Mouse (Mus musculus) heart, embryonic 12.5 days (tissue): ENCODE measurements around the gene Scml4. TPM values are rescaled to one million over a fixed set of nuclear protein-coding genes. Genes with fewer than 3 reads are reported as not detected.
A peak's percentile ranks its signal among the peaks of the same experiment; 100 is the strongest.

Experiments used
- ATAC-seq: fragments of 200-750 bp; cut with Nextera tagmentation; 2 replicates; pipeline ENCODE4 v1.8.0; 2017; ENCODE audit warnings: moderate TSS enrichment, moderate library complexity; ENCODE audit not compliant: insufficient number of reproducible peaks, low FRiP score
- H3K27ac ChIP-seq: fragments of 300-500 bp; sonication (generic); 2 replicates; pipeline ENCODE4 v1.5.1; 2016; ENCODE audit warnings: mild to moderate bottlenecking, moderate library complexity; ENCODE audit not compliant: poor library complexity, severe bottlenecking
- H3K27me3 ChIP-seq: fragments of 300-500 bp; sonication (generic); replicated peaks from 2 replicates; pipeline ENCODE4 v1.6.1; 2016; ENCODE audit warnings: mild to moderate bottlenecking, moderate library complexity
- H3K36me3 ChIP-seq: fragments of 300-500 bp; sonication (generic); 2 replicates; pipeline ENCODE4 v1.6.1; 2016; ENCODE audit warnings: mild to moderate bottlenecking, moderate library complexity
- H3K4me1 ChIP-seq: fragments of 300-500 bp; sonication (generic); replicated peaks from 2 replicates; pipeline ENCODE4 v1.6.1; 2016; ENCODE audit warnings: mild to moderate bottlenecking
- H3K4me2 ChIP-seq: fragments of 300-500 bp; sonication (generic); 2 replicates; pipeline ENCODE4 v1.6.1; 2016; ENCODE audit warnings: mild to moderate bottlenecking, moderate library complexity
- H3K4me3 ChIP-seq: fragments of 300-500 bp; sonication (generic); 2 replicates; pipeline ENCODE4 v1.5.1; 2016; ENCODE audit warnings: mild to moderate bottlenecking
- H3K9ac ChIP-seq: fragments of 300-500 bp; sonication (generic); 2 replicates; pipeline ENCODE4 v1.6.1; 2016; ENCODE audit warnings: mild to moderate bottlenecking, moderate library complexity
- H3K9me3 ChIP-seq: fragments of 300-500 bp; sonication (generic); replicated peaks from 2 replicates; pipeline ENCODE4 v1.6.1; 2016; ENCODE audit warnings: mild to moderate bottlenecking, moderate library complexity
- WGBS: fragments of 180-500 bp; shearing (Covaris S2); methylation state at CpG from one replicate; pipeline ENCODE4 v1.1.7; 2016; 5-methylcytosine and 5-hydroxymethylcytosine counted together
- polyA plus RNA-seq: library from polyadenylated mRNA; unstranded; fragments of >200 nt; fragmentation: Nextera tagmentation; extraction: Ambion mirVana; gene quantifications from 2 replicates; pipeline ENCODE4 v1.2.1, GENCODE M21; 2016

Scml4 gene
- polyA plus RNA-seq, result 1.0 and 1.8 TPM in 2 replicates

DNA sequence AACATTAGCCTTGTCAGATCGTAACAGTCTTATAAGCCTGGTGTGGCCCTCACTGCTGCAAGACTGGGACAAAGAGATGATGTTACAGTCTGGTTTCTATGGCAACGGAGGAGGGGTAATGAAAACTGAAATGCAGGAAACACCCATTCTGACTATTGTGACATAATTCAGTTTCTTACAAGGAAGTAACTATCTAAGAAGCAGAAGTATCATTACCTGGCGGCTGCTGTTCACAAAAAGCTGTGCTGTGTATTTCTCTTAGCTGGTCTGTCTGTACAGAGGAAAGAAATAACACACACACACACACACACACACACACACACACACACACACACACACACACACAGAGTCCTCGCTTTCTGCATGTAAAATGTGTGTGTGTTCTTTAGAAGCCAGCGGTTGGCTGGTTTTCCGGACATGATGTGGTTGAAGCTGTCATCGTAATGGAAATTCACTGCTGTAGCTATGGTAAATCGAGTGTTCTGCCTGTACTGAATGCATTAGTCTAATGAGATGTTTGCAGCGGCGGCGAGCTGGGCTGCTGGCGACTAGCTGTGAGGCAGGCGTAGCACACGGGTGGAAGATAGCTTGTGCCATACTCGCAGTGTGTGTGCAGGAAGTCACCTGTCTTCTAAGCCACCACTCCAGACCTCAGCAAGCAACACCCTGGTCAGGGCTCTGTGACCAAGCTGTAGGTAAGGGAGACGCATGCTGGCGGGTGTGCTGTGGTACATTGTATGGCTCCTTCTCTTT, at the start of gene Scml4:
Scml4 (plus strand) TSS at position 212 of the 753 bp plus-strand sequence.
- Histone ChIP-seq H3K9ac (no peak within 1 kb of the TSS), H3K4me2 (peak within 1 kb of the TSS; percentile 19; the same call in 1 of the 2 replicates), H3K27me3 (no peaks in the 10 kb centered on the region), H3K4me3 (no peak within 1 kb of the TSS), H3K9me3 (peaks cover 8% of the 10 kb centered on the region; the same call in 1 of the 2 replicates), H3K4me1 (peaks cover 17% of the 10 kb centered on the region), H3K36me3 (no peaks in the 10 kb centered on the region), H3K27ac (no peak within 1 kb of the TSS)
- 63% methylated on average over 17 of the region's 17 CpGs for WGBS
- ATAC-seq, result no peak

DNA sequence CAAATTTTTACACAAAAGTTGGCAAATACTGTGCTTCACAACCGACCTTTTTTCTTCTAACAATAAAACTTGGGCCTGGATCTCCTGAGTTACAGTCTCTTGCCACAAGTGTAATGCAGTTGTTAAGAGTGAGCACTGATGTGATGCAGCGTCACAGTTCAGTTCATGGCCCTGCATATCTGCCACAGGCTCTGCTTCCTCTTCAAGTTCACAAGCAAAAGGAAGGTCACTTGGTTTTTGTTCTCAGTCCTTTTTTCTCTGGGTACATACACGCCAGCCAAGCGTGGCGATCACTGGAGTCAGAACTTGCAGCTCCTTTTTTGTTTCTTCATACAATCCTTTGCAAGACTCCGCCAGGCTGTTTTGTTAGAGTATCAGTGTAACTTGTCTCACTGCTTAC, 34.2 kb upstream of the Scml4 start:
- Histone ChIP-seq H3K27ac (no peak overlapping the region), H3K4me2 (no peak overlapping the region), H3K9me3 (no peaks in the 10 kb centered on the region), H3K4me3 (no peak overlapping the region), H3K27me3 (no peaks in the 10 kb centered on the region), H3K36me3 (peaks cover 57% of the 10 kb centered on the region), H3K9ac (no peak overlapping the region), H3K4me1 (no peaks in the 10 kb centered on the region)
- ATAC-seq, result no peak
- 84% methylated on average over 6 of the region's 6 CpGs for WGBS

DNA sequence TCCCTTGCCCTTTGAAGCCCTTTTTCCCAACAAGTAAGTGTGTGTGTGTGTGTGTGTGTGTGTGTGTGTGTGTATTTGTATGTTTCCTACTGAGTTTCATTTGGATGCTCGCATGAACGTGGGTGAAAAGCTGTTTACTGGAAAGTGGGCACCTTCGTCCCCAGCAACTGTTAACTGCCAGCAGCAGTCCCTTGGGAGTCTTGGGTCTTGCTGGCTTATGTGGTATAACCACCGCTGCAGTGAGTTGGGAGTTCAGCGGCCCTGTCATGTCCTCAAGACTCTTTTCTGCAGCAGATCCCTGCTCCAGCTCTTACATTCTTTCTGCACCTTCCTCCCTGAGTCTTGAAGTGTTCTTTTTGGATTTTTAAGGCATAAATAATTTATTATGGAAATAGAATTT, 33.0 kb upstream of the Scml4 start:
- no peak overlapping the region for H3K4me2 ChIP-seq
- H3K27ac ChIP-seq, result no peak overlapping the region
- peaks cover 53% of the 10 kb centered on the region for H3K36me3 ChIP-seq
- ATAC-seq, result no peak
- H3K27me3 ChIP-seq, result no peaks in the 10 kb centered on the region
- no peak overlapping the region for H3K9ac ChIP-seq
- H3K9me3 ChIP-seq, result no peaks in the 10 kb centered on the region
- WGBS, result 91% methylated on average over 5 of the region's 5 CpGs
- no peak overlapping the region for H3K4me3 ChIP-seq
- no peaks in the 10 kb centered on the region for H3K4me1 ChIP-seq

DNA sequence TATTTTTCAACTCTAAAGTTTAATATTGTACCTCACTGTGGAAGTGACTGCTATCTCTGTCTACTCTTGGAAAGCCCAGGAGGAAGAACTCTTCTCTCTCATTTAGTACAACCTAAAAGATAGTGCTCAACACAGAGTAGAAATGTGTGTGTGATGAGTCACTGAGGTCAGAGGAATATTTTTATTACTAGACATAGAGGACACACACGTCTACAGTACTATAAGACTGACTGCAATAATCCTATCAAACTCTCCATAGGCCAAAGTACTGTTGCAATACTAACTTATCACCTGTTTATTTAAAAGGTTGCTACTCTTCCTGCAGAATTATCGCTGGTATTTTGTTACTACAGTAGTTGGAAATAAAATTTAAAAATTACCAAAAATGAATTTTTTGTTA, 30.2 kb upstream of the Scml4 start:
- ATAC-seq, result no peak
- Histone ChIP-seq H3K9me3 (no peaks in the 10 kb centered on the region), H3K9ac (no peak overlapping the region), H3K27me3 (no peaks in the 10 kb centered on the region), H3K4me3 (no peak overlapping the region), H3K4me2 (no peak overlapping the region), H3K27ac (no peak overlapping the region), H3K4me1 (no peaks in the 10 kb centered on the region), H3K36me3 (peaks cover 54% of the 10 kb centered on the region)
- 76% methylated on average over 2 of the region's 2 CpGs for WGBS

DNA sequence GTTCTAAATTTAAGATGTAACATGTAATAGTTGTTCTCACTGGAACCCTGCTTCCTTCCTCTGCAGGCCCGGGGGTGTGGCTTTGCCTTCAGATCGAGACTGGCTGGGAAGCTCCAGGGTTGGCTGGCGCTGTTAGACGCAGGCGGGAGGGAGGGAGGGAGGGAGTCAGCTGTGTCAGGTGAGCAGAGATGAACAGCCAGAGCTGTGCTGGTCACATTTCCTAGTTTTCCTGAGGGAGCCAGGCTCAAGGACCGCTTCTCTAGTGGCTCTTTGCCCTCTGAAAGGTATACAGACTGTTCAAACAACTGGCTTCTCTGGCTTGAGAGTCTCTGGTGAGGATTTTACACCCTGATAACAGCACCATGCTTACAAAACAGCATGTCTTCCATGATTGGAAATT, 29.8 kb upstream of the Scml4 start:
- 67% methylated on average over 6 of the region's 6 CpGs for WGBS
- Histone ChIP-seq H3K27ac (no peak overlapping the region), H3K4me3 (no peak overlapping the region), H3K27me3 (no peaks in the 10 kb centered on the region), H3K9me3 (no peaks in the 10 kb centered on the region), H3K9ac (no peak overlapping the region), H3K4me2 (no peak overlapping the region), H3K4me1 (no peaks in the 10 kb centered on the region), H3K36me3 (peaks cover 56% of the 10 kb centered on the region)
- ATAC-seq, result no peak

DNA sequence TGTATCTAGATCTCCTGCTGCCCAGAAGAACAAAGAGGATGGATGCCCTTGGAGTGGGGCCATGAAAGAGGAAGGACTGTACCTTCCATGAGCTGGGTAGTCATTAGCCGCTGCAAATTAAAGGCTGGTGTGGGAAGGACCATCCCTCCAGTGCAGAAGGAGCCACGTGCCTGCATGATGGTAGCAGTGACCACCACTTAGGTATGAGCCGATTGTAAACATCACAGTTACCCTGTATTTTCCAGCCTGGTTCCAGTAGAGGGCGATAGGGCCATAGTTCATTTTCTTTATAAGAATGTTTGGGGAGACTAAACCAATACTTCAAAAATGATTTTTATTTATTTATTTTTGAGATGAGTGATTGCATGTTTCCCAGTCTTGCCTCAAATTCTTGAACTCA, 27.5 kb upstream of the Scml4 start:
- H3K27me3 ChIP-seq, result no peaks in the 10 kb centered on the region
- no peak for ATAC-seq
- 57% methylated on average over 4 of the region's 4 CpGs for WGBS
- no peak overlapping the region for H3K9ac ChIP-seq
- H3K4me3 ChIP-seq, result no peak overlapping the region
- H3K36me3 ChIP-seq, result peaks cover 61% of the 10 kb centered on the region
- H3K4me1 ChIP-seq, result no peaks in the 10 kb centered on the region
- H3K4me2 ChIP-seq, result no peak overlapping the region
- no peaks in the 10 kb centered on the region for H3K9me3 ChIP-seq
- no peak overlapping the region for H3K27ac ChIP-seq

DNA sequence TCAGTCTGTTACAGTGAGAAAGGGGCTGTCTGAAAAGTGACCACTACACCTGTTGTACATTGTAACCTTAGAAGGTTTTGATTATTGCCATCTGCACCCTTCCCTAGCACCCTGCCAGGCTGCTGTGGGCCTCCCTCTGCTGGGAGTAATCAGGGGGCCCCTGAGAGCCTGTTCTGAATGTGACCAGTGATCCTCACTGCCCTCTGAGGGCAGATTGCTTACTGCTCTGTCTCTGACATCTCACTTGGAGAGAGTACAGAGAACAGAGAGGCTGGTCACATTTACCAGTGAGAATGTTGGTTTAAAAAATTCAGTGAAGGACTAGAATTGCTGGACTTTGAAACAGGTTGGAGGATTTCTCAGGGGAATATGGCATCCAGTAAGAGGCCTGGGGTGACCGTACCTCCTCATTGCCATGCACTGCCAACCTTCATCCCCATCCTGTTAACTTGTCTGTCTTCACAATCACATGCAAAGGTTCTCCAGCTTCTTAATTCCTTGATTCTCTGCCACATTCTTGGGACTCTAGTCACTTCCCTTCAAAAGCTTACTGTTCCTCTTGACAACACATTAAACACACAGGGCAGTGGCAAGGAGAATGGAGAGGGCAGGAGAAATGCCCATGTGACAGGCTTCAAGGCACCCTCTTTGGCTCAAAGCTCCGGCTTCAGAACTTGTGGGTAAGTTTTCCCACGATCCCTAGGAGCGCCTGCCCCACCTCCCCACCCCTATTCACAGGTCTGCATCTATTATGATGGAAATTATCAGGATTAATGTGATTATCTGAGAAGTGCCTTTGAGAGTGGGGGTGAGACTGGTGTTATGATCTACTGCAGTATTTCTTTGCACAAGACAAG, 26.1 kb upstream of the Scml4 start:
- H3K4me2 ChIP-seq, result no peak overlapping the region
- no peak overlapping the region for H3K9ac ChIP-seq
- 90% methylated on average over 4 of the region's 4 CpGs for WGBS
- peaks cover 58% of the 10 kb centered on the region for H3K36me3 ChIP-seq
- ATAC-seq, result no peak
- H3K27ac ChIP-seq, result no peak overlapping the region
- H3K4me3 ChIP-seq, result no peak overlapping the region
- no peaks in the 10 kb centered on the region for H3K4me1 ChIP-seq
- no peaks in the 10 kb centered on the region for H3K27me3 ChIP-seq
- no peaks in the 10 kb centered on the region; the same call in 1 of the 2 replicates for H3K9me3 ChIP-seq

DNA sequence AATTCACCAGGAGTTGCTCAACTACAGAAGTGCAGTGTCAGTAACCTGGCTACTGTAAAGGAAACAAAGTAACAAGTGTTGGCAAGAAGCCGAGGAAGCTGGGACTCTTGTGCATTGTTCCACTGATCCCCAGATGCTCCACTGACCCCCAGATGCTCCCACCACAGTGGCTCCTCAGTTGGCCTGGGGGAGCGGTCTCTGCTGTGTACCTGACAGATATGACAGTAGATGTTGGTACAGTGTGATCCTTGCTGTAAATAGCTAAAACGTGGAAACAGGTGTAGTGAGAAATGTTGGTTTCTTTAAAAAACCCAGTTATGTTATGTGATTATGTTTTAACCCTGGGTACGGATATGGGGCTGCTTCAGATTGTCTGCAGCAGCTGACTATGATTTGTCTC, 22.1 kb upstream of the Scml4 start:
- H3K4me2 ChIP-seq, result no peak overlapping the region
- H3K4me1 ChIP-seq, result peaks cover 4% of the 10 kb centered on the region; the same call in 1 of the 2 replicates
- no peak overlapping the region for H3K9ac ChIP-seq
- H3K4me3 ChIP-seq, result no peak overlapping the region
- H3K27ac ChIP-seq, result no peak overlapping the region
- no peaks in the 10 kb centered on the region for H3K27me3 ChIP-seq
- H3K9me3 ChIP-seq, result peaks cover 5% of the 10 kb centered on the region; the same call in 1 of the 2 replicates
- 90% methylated on average over 4 of the region's 4 CpGs for WGBS
- ATAC-seq, result no peak
- peaks cover 47% of the 10 kb centered on the region for H3K36me3 ChIP-seq

DNA sequence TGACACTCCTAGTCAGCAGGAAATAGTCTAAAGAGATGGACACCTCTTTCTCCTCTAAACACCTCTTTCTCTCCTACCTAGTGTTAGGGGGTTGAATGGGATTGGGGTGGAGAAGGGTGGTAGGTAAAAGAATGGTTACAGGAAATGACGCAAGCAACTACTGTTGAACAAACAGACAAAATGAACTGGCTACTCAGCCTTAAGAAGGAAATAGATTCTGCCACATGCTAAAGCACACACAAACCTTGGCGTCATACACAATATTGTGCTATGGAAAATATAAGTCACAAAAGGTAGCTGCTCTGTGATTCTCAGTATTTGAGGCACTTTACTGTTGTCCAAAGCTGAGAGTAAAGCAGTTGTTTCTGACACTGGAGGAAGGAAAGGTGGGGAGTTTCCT, 21.4 kb upstream of the Scml4 start:
- peaks cover 5% of the 10 kb centered on the region; the same call in 1 of the 2 replicates for H3K9me3 ChIP-seq
- H3K4me1 ChIP-seq, result peaks cover 4% of the 10 kb centered on the region; the same call in 1 of the 2 replicates
- WGBS, result 93% methylated on average over 2 of the region's 2 CpGs
- no peaks in the 10 kb centered on the region for H3K27me3 ChIP-seq
- ATAC-seq, result no peak
- no peak overlapping the region for H3K27ac ChIP-seq
- H3K9ac ChIP-seq, result no peak overlapping the region
- H3K4me2 ChIP-seq, result no peak overlapping the region
- H3K4me3 ChIP-seq, result no peak overlapping the region
- H3K36me3 ChIP-seq, result peaks cover 43% of the 10 kb centered on the region

DNA sequence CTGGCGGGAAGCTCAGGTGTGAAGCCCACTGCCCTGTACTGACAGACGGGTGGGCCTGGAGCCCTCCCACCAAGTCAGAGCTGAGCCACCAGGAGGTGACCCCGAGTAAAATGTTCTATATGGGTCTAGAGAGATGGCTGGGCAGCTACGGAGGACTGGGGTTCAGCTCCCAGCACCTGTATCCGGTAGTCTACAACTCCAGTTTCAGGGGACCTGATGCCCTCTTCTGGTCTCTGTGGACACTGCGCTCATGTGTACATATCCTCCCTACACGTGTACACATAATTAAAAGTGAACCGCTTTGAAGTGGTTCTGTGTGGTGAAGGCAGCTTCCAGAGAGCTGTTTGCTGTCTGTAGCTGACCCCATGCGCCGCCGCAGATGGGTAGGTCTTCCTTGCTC, 20.1 kb upstream of the Scml4 start:
- Histone ChIP-seq H3K4me3 (no peak overlapping the region), H3K27ac (no peak overlapping the region), H3K27me3 (no peaks in the 10 kb centered on the region), H3K36me3 (peaks cover 31% of the 10 kb centered on the region), H3K9ac (no peak overlapping the region), H3K9me3 (peaks cover 5% of the 10 kb centered on the region; the same call in 1 of the 2 replicates), H3K4me1 (peaks cover 4% of the 10 kb centered on the region; the same call in 1 of the 2 replicates), H3K4me2 (no peak overlapping the region)
- no peak for ATAC-seq
- WGBS, result 95% methylated on average over 11 of the region's 11 CpGs

DNA sequence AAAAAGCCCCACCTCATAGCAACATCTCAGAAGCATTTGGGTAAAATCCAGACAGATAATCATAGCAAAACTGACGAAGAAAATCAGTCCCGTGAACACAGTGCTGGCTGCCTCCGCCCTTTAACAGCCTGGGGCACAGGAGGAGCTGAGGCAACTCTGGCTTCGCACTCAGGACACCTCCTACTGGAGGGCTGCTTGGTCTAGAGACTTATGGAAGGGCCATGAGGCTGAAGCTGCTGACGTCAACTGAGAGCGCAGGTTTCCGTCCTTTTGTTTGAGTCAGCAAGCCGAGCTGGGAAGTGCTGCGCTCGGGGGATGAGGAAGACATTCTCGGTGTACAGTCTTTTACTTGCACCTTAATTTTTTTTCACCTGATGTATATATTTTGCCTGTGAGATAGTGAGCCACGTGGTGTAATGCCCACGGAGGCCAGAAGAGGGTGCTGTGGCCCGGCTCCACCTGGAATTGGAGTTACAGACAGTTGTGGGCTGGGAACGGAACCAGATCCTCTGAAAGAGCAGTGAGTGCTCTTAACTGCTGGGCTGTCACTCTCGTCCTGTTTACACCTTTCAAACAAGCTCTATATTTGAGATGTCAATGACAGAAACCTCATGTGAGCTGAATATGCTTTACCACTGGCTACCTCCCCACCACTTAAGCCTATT, 18.5 kb upstream of the Scml4 start:
- no peak for ATAC-seq
- no peaks in the 10 kb centered on the region for H3K27me3 ChIP-seq
- WGBS, result 54% methylated on average over 16 of the region's 16 CpGs

More for the DNA sequence above, 18.5 kb upstream of the Scml4 start:
- Histone ChIP-seq H3K9ac (no peak overlapping the region), H3K4me1 (peaks cover 4% of the 10 kb centered on the region; the same call in 1 of the 2 replicates), H3K36me3 (peaks cover 16% of the 10 kb centered on the region), H3K4me2 (no peak overlapping the region), H3K4me3 (no peak overlapping the region), H3K27ac (no peak overlapping the region), H3K9me3 (peaks cover 10% of the 10 kb centered on the region; the same call in 1 of the 2 replicates)
